Mouse (Mus musculus) heart, embryonic 12.5 days (tissue): ENCODE measurements around the gene Cir1. TPM values are rescaled to one million over a fixed set of nuclear protein-coding genes. Genes with fewer than 3 reads are reported as not detected.

Experiments used
- ATAC-seq: fragments of 200-750 bp; cut with Nextera tagmentation; 2 replicates; pipeline ENCODE4 v1.8.0; 2017; ENCODE audit warnings: moderate TSS enrichment, moderate library complexity; ENCODE audit not compliant: insufficient number of reproducible peaks, low FRiP score
- H3K27ac ChIP-seq: fragments of 300-500 bp; sonication (generic); 2 replicates; pipeline ENCODE4 v1.5.1; 2016; ENCODE audit warnings: mild to moderate bottlenecking, moderate library complexity; ENCODE audit not compliant: poor library complexity, severe bottlenecking
- H3K27me3 ChIP-seq: fragments of 300-500 bp; sonication (generic); replicated peaks from 2 replicates; pipeline ENCODE4 v1.6.1; 2016; ENCODE audit warnings: mild to moderate bottlenecking, moderate library complexity
- H3K36me3 ChIP-seq: fragments of 300-500 bp; sonication (generic); 2 replicates; pipeline ENCODE4 v1.6.1; 2016; ENCODE audit warnings: mild to moderate bottlenecking, moderate library complexity
- H3K4me1 ChIP-seq: fragments of 300-500 bp; sonication (generic); replicated peaks from 2 replicates; pipeline ENCODE4 v1.6.1; 2016; ENCODE audit warnings: mild to moderate bottlenecking
- H3K4me2 ChIP-seq: fragments of 300-500 bp; sonication (generic); 2 replicates; pipeline ENCODE4 v1.6.1; 2016; ENCODE audit warnings: mild to moderate bottlenecking, moderate library complexity
- H3K4me3 ChIP-seq: fragments of 300-500 bp; sonication (generic); 2 replicates; pipeline ENCODE4 v1.5.1; 2016; ENCODE audit warnings: mild to moderate bottlenecking
- H3K9ac ChIP-seq: fragments of 300-500 bp; sonication (generic); 2 replicates; pipeline ENCODE4 v1.6.1; 2016; ENCODE audit warnings: mild to moderate bottlenecking, moderate library complexity
- H3K9me3 ChIP-seq: fragments of 300-500 bp; sonication (generic); replicated peaks from 2 replicates; pipeline ENCODE4 v1.6.1; 2016; ENCODE audit warnings: mild to moderate bottlenecking, moderate library complexity
- WGBS: fragments of 180-500 bp; shearing (Covaris S2); methylation state at CpG from one replicate; pipeline ENCODE4 v1.1.7; 2016; 5-methylcytosine and 5-hydroxymethylcytosine counted together
- polyA plus RNA-seq: library from polyadenylated mRNA; unstranded; fragments of >200 nt; fragmentation: Nextera tagmentation; extraction: Ambion mirVana; gene quantifications from 2 replicates; pipeline ENCODE4 v1.2.1, GENCODE M21; 2016

Cir1 gene
- polyA plus RNA-seq, 1 experiment from 2014 or later = 15.2 TPM

GRCm38 (mm10) chr2:73343701-73344100, 31.2 kb upstream of the Cir1 start:
- no peaks in the 10 kb centered on the region for H3K27me3 ChIP-seq

GRCm38 (mm10) chr2:73338415-73338814, 25.9 kb upstream of the Cir1 start:
- Histone ChIP-seq H3K27me3 (no peaks in the 10 kb centered on the region), H3K4me1 (no peaks in the 10 kb centered on the region), H3K4me2 (no peak overlapping the region), H3K36me3 (peaks cover 4% of the 10 kb centered on the region; the same call in 1 of the 2 replicates), H3K9ac (no peak overlapping the region), H3K9me3 (no peaks in the 10 kb centered on the region), H3K27ac (no peak overlapping the region), H3K4me3 (no peak overlapping the region)
- 67% methylated on average over 8 of the region's 8 CpGs for WGBS
- ATAC-seq = no peak

More at GRCm38 (mm10) chr2:73343701-73344100, 31.2 kb upstream of the Cir1 start:
- Histone ChIP-seq H3K4me2 (no peak overlapping the region), H3K9ac (no peak overlapping the region), H3K4me3 (no peak overlapping the region), H3K9me3 (no peaks in the 10 kb centered on the region), H3K36me3 (no peaks in the 10 kb centered on the region), H3K27ac (no peak overlapping the region), H3K4me1 (no peaks in the 10 kb centered on the region)
- no peak for ATAC-seq
- 80% methylated on average over 5 of the region's 5 CpGs for WGBS

GRCm38 (mm10) chr2:73335949-73336348, 23.4 kb upstream of the Cir1 start:
- Histone ChIP-seq H3K36me3 (peaks cover 4% of the 10 kb centered on the region; the same call in 1 of the 2 replicates), H3K4me3 (no peak overlapping the region), H3K27me3 (no peaks in the 10 kb centered on the region), H3K9me3 (no peaks in the 10 kb centered on the region), H3K27ac (no peak overlapping the region), H3K9ac (no peak overlapping the region), H3K4me2 (no peak overlapping the region), H3K4me1 (no peaks in the 10 kb centered on the region)
- ATAC-seq = no peak
- WGBS = 86% methylated on average over 3 of the region's 3 CpGs

DNA sequence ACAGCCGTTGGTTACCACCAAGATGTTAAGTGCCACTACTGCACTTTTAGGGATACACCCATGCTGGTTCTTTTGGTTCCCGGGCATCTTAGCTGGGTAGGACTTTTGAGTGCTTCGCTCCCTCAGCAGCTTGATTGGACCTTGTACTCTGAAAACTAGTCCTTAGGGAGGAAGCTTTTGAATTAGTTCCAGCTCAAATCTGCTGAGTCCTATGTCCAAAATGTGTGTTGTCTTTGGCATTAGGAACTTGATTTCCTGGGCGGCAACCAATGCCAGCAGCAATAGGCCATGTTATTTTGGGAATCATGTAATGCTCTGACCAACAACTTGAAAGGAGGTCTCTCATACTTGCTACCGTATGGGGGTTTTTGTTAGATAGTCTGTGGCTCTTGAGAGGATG, 13.4 kb upstream of the Cir1 start:
- Histone ChIP-seq H3K4me3 (no peak overlapping the region), H3K36me3 (peaks cover 7% of the 10 kb centered on the region; the same call in 1 of the 2 replicates), H3K9ac (no peak overlapping the region), H3K27ac (no peak overlapping the region), H3K4me2 (no peak overlapping the region), H3K9me3 (no peaks in the 10 kb centered on the region), H3K27me3 (no peaks in the 10 kb centered on the region), H3K4me1 (no peaks in the 10 kb centered on the region)
- WGBS = 84% methylated on average over 5 of the region's 5 CpGs
- no peak for ATAC-seq

DNA sequence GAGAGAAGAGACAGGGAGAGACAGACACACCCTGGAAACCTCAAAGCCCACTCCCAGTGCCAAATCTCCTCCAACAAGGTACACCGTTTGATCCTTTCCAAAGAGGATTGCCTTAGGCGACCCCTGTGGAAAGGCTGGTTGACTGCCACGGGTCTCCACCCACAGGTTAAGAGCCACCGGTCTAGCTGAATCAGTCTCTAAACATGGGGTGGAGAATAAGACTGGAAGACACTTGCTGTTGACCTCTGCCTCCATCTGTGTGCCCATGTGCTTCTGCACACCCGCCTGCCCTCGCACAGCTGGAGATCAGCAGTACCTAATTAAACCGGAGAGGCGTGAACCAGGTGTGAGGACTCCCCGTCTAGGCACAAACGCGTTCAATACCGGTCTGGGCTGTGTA, 10.5 kb upstream of the Cir1 start:
- Histone ChIP-seq H3K36me3 (peaks cover 20% of the 10 kb centered on the region), H3K4me1 (no peaks in the 10 kb centered on the region), H3K27ac (no peak overlapping the region), H3K4me3 (no peak overlapping the region), H3K27me3 (no peaks in the 10 kb centered on the region), H3K4me2 (no peak overlapping the region), H3K9me3 (no peaks in the 10 kb centered on the region), H3K9ac (no peak overlapping the region)
- ATAC-seq = no peak
- 61% methylated on average over 12 of the region's 12 CpGs for WGBS

- WGBS = 72% methylated on average over 5 of the region's 5 CpGs
- Histone ChIP-seq H3K4me2 (no peak overlapping the region), H3K4me1 (no peaks in the 10 kb centered on the region), H3K27me3 (no peaks in the 10 kb centered on the region), H3K9me3 (no peaks in the 10 kb centered on the region), H3K27ac (no peak overlapping the region), H3K4me3 (no peak overlapping the region), H3K9ac (no peak overlapping the region), H3K36me3 (peaks cover 24% of the 10 kb centered on the region)
- ATAC-seq = no peak
Observed at GRCm38 (mm10) chr2:73319218-73319617, 6.7 kb upstream of the Cir1 start.

DNA sequence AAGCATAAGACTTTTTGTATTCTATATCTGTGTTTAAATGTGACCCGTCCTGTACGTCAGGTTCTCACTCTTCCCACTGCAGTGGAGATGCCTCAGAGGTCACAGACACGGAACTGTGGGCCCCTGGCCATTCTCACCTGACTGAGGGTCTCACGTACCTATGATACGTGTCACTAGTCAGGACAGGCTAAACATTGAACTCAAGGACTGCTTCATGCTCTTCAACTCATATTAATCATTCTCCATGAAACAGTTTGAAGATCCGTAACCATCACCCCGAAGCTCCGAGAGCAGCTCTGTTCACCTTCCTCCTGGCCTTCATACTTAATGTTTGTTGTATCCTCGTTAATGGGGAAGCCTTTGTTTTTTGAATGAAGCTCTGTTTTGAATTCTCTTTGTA, 4.9 kb upstream of the Cir1 start:
- 92% methylated on average over 9 of the region's 9 CpGs for WGBS
- Histone ChIP-seq H3K4me3 (no peak overlapping the region), H3K27me3 (no peaks in the 10 kb centered on the region), H3K9ac (no peak overlapping the region), H3K27ac (no peak overlapping the region), H3K4me2 (no peak overlapping the region), H3K9me3 (no peaks in the 10 kb centered on the region), H3K36me3 (peaks cover 24% of the 10 kb centered on the region), H3K4me1 (no peaks in the 10 kb centered on the region; the same call in 1 of the 2 replicates)
- no peak for ATAC-seq

- peaks cover 4% of the 10 kb centered on the region for H3K4me1 ChIP-seq
- WGBS = 88% methylated on average over 3 of the region's 3 CpGs
- no peak overlapping the region for H3K27ac ChIP-seq
- no peak for ATAC-seq
- no peaks in the 10 kb centered on the region for H3K9me3 ChIP-seq
- no peak overlapping the region for H3K9ac ChIP-seq
- no peaks in the 10 kb centered on the region for H3K27me3 ChIP-seq
- H3K4me3 ChIP-seq = no peak overlapping the region
- H3K36me3 ChIP-seq = peaks cover 22% of the 10 kb centered on the region
- no peak overlapping the region for H3K4me2 ChIP-seq
Observed at GRCm38 (mm10) chr2:73314311-73314710, 1.8 kb upstream of the Cir1 start.

DNA sequence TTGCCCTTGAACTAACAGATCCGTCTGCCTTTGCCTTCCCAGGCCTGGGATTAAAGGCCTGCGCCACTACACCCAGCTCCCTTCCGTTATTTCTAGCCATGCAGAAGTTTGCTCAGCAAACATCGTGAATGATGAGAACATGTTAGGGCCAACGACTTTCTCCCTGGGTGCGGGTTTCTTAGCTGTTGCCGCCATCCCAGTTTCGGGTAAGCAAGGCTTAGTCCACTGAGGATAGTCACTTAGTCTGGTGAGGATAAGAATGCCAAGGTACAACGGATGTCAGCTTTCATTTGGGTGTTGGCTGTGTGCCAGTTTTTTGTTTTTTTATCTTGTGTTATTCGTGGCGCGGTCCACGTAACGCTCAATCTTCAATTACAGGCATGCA, 608 bp upstream of the Cir1 start:
- Histone ChIP-seq H3K4me2 (peak overlapping the region; percentile 94), H3K4me1 (peaks cover 4% of the 10 kb centered on the region), H3K27ac (peak overlapping the region; percentile 81), H3K36me3 (peaks cover 25% of the 10 kb centered on the region), H3K4me3 (peak overlapping the region; percentile 96), H3K27me3 (no peaks in the 10 kb centered on the region), H3K9me3 (no peaks in the 10 kb centered on the region), H3K9ac (peak overlapping the region; percentile 62)
- peak; percentile 37; the same call in 1 of the 2 replicates for ATAC-seq
- WGBS = 34% methylated on average over 14 of the region's 14 CpGs

DNA sequence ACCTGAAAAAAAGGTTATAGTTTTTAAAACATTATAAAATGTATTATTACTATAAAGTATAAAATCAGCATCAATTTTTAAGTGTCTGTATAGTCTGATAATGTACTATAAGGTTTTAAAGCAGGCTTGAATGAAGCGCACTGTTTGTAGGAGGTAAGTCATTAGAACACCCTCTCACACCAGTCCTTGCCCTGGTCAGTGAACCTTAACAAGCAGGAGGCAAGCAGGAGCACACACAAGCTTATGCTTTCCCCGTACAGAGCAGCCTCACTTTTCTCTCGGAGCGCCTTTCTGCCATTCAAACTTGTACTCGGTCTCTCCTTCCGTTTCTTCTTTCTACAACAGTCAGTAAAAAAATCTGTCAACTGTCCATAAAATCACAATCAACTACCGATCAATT, 6.5 kb downstream of the Cir1 start:
- 92% methylated on average over 7 of the region's 7 CpGs for WGBS
- Histone ChIP-seq H3K36me3 (peaks cover 67% of the 10 kb centered on the region), H3K4me3 (no peak overlapping the region), H3K4me1 (no peaks in the 10 kb centered on the region), H3K9ac (no peak overlapping the region), H3K4me2 (no peak overlapping the region), H3K9me3 (no peaks in the 10 kb centered on the region), H3K27me3 (no peaks in the 10 kb centered on the region), H3K27ac (no peak overlapping the region)
- no peak for ATAC-seq

- Histone ChIP-seq H3K9ac (no peak overlapping the region), H3K4me3 (no peak overlapping the region), H3K4me1 (no peaks in the 10 kb centered on the region), H3K36me3 (peaks cover 63% of the 10 kb centered on the region), H3K27me3 (no peaks in the 10 kb centered on the region), H3K4me2 (no peak overlapping the region), H3K9me3 (no peaks in the 10 kb centered on the region), H3K27ac (no peak overlapping the region)
- no peak for ATAC-seq
- 95% methylated on average over 5 of the region's 5 CpGs for WGBS
Observed at GRCm38 (mm10) chr2:73304506-73304905, 8.0 kb downstream of the Cir1 start.

DNA sequence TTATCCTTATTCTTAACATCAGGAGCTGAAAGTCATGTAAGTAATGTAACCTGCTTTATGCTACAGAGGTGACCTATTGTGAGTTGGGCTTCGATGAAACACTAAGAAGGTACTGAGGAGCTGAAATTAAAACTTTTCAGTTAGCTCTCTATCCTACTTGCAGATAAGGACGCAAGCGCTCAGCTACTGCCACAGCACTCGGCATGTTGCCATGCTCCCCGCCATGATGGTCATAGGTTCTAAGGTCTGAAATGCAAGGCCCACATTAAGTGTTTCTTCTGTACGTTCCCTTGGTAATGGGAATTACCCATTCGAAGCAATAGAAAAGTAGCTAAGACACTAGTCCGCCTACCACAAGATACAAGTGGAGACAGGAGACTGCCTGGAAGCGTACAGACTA, 9.8 kb downstream of the Cir1 start:
- WGBS = 93% methylated on average over 9 of the region's 9 CpGs
- H3K4me2 ChIP-seq = no peak overlapping the region
- H3K27ac ChIP-seq = no peak overlapping the region
- no peaks in the 10 kb centered on the region for H3K9me3 ChIP-seq
- no peak overlapping the region for H3K4me3 ChIP-seq
- no peaks in the 10 kb centered on the region for H3K4me1 ChIP-seq
- H3K9ac ChIP-seq = no peak overlapping the region
- ATAC-seq = no peak
- H3K36me3 ChIP-seq = peaks cover 55% of the 10 kb centered on the region
- no peaks in the 10 kb centered on the region for H3K27me3 ChIP-seq
